Mouse (Mus musculus) inflammation-experienced regulatory T-cells, adult 6 months (primary cell): ENCODE results near the gene Gm45753. TPM values are rescaled to one million over a fixed set of nuclear protein-coding genes. Genes with fewer than 3 reads are reported as not detected.
"Not testable (repeated sequence)": the region's sequence is repeated elsewhere in the genome, so short reads cannot be mapped to it uniquely, and the experiment has no call there.

ENCODE experiments used
- ATAC-seq: one replicate; pipeline ENCODE4 v1.8.0; 2017
- polyA plus RNA-seq, 3 experiments: library from polyadenylated mRNA; unstranded; fragments of 100-300 nt; shearing (Covaris generic); gene quantifications; one replicate each; pipeline ENCODE4 v1.2.1; 2017

Gm45753 gene
- polyA plus RNA-seq = not detected

DNA sequence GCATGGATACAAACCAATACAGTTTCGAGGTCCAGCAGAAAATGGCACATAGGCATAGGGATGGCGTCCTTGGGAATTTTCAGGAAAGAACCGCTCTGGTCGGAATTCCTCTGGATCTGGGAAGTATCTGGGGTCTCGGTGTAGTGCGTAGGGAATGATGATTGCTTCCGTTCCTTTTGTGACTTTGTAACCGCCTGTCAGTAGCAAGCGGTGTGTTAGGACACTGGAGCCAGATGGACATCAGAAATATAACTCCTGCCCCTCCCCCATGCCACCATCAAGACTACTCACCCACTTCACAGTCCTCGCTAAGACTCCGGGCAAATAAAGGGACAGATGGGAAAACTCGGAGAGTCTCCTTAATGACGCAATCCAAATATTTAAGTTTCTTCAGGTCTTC is at the start of gene Gm45753:
Gm45753 (minus strand) TSS at position 101 of the 400 bp plus-strand sequence.
- ATAC-seq = no peak

DNA sequence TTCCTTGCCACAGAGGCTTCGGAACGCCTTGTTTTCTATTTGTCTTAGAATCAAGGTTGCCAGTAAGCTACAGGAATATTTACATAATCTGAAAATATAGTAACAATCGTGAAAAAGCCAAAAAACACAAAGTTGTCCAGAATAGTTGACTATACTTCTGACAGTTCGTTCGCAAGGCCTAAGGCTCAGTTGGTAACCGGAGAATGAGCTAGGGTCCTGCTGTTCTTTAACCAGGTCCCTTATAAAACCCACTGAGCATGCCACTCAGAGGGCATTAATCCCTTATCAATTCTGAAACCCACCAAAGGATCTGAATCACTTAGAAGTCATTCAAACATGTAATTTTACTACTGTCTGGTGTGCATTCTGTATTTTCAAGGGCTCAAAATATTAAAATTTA is 47.5 kb upstream of the Gm45753 start:
- ATAC-seq = no peak

DNA sequence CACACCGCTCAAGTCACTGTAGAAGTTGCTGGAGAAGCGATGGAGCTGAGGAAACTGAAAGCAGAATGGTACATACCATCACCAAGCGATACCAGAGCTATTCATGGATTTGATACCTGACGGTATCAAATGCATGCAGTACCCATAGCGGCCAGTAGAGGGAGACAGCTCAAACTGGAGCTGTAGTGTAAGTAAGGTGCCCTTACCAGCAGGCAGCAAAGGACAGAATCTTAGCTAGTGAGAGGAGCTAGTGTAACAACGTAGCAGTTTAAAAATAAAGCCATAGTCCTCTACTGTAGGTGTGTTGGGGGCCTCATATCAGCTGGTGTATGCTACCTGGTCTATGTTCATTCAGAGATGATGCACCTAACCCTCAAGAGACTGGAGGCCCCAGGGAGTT is 36.8 kb upstream of the Gm45753 start:
- ATAC-seq = peak; percentile 91

DNA sequence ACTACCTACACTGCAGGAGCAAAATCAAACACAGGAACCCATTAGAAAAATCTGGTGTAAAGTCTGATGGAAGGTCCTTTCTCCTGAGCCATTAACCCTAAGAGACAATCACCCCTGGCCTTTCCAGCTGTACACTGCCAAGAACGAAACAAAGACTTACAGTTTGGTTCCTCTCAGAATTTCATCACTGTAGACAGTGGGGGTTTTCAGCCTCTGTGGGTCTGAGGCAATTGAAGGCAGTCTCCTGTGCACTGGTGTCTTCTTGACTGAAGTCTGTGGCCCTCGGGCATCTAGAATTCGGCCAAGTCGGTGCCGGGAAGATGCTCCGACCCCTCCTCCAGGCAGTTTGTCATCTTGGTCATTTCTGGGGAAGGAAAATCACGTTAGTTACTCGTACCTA is 36.0 kb upstream of the Gm45753 start:
- ATAC-seq = no peak

DNA sequence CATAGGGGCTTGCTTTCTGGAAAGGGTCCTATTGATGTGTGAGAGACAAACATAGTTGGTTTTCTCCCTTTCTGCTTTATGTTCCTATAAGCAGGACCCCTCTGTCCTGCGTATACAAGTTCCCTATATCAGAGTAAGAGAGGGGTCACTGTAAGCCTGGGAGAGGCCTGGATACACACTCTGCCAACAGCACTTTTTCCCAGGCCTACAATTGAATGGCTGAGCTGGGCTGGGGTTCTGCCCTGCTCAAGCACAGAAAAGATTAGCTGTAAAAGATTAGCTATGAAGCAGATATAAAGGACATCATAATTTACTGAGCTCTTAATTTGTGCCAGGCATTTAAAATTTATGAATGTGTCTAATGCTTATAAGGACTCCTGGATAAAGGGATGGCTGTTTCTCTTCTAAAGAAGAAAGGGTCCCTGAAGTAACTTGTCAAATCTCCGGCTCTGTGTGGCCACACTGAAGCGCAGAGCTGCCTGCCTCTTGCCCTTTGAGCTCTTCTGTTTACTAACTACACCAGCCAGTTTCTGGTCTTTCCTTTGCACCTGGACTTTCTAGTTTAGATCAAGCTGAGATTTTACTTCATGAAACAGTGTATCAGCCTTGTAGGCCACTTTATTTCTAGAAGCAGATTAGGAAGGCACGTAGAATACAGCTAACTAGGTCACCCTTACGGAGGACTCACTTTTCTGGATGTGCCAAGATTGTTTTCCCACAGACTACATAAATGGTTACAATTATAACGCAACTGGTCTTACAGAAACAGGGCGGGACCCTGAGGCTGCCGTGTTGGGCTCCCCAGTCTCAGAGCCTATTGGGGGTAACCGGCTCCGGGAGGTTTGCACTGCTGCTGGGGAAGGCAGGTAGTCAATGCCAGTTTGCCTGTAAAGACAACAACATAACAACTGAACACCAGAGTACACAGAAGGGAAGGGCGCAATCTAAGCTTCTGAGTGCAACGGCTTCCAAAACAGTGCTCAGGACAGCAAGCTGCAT is 33.7 kb upstream of the Gm45753 start:
- no peak for ATAC-seq

DNA sequence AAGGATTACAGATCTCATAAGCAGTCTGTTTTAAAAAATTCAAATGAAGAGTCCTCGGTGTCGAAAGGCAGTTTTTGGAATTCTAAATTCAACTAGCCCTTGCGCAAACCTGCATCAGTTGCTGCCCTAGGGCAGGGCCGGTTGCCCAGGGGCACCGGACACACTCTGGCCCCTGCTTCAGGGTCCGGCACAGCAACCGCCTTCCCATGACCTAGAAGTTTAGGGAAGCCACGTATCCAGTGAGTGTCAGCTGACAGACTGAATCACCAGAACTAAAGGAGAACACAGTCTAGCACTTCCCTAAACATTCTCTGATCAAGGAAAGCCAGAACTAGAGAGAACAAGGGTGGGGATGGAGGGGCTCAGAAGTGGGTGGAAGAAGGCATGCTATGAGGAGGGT is 25.2 kb upstream of the Gm45753 start:
- no peak for ATAC-seq

DNA sequence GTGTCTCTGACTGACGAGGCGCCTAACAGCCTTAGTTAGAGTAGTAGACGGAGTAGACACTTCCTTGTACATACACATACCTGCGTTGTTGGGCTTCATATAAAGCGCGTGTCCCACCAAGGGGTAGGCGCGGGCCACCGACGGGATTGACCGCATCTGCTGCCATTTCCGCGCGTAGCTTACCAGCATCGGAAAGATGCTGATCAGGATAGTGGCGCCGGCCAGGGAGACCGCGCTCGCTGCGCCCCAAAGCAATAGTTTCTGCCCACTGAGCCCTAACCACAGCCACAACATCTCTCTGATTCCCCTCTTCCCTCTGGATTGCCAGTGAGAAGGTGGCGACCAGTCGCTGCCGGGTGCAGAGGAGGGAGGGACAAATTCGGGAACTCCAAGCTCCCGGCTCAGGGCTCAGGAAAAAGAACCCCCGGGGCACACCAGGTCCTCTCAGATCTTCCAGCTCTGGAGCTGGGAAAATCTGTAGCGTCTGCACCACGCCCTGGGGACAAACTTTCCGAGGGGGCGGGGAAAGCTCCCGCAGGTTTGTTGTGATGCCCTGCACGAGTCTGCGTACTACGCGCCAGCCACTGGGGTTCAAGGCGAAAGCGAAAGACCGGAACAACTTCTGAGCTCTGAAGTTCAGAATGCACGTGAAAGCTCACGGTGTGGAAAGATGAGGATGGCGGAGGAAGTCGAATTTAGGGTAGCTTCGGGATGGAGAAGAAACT is 24.6 kb upstream of the Gm45753 start, which contains the start of gene Cyp4v3:
Cyp4v3 (minus strand) TSS at position 532 of the 725 bp plus-strand sequence.
- peak; percentile 92 for ATAC-seq

DNA sequence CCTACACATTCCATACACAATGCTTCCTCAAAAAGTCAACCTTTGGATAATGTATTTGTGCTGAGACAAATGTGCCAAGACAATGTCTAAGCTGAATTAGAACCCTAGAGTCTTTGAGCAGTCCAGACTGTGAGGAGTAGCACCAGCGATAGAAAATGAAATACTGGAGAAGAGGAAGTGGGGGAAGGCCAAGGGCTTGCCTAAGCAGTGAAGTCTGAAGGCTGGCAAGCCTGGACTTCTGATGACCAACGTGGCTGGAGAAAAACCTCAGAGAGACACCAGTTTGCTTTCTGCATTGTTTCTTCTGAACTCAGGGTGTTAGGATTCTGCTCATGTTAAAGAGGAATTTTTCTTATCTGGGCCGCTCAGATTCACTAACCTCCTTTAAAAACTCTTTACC is 22.6 kb upstream of the Gm45753 start:
- no peak for ATAC-seq

DNA sequence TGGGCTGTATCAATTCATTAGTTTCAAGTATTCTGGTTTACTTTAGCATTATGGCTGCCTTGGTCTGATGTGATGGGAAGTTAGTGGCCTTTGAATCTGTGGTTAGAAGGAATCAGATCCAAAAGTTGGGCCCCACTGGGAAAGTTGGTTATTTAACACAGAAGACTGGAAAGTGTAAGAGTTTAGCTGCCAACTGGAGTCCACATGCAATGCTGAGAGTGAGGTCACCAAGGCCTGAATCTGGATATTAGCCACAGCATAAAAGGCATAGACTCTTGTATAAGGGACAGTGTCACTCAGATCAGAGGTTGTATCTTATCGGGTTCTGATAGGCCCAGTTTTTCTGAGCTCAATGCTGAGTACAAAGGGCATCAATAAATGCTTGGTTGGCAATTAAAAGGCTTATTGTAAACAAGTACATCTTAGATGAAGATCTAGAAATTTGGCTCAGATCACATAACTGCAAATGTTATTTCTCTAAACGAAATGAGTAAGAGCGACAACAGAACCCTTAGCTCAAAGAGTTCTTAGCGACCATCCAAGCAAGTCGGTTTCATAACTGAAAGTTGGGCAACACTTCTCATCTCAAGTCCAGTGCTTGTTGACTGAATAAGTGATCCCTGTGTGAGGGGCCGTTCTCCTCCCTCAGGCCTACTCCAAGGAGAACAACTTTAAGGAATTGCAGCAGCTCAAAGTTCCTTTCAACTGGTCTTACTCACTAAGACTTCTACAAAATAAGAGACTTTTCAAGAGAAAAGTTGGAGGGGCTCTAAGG is 21.1 kb upstream of the Gm45753 start:
- no peak for ATAC-seq

DNA sequence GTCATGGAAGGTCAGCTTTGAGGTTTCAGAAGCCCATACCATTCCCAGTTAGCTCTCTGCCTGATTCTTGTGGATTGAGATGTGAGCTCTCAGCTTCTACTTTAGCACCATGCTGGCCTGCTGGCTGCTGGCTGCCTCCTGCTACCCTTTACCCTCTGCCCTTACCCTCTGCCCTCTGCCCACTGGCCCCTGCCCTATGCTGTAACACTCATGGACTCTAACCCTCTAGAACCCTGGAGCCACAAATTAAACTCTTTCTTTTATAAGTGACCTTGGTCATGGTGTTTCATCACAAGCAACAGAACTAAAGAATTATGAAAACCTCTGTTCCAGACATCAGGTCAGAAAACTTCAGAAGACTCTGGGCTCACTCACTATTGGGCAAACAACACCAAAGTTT is 18.8 kb upstream of the Gm45753 start:
- ATAC-seq = not testable (repeated sequence)

DNA sequence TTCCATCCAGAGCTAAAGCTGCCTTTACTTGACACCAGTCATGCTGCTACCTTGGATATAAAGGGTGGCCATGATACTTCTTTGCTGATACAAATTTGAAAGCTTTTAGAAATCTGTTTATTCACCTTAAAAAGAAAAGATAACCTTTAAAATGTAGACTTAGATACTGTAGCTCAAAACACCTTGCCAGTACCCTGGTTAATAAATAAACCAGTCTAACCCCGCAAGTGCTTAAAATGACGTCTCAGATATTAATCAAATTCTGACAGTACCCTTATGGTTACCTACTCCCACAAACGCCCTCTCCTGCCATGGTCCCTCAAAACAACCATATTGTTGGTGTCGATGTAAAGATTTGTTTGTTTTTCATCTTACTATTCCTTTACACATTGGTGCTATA is 15.9 kb upstream of the Gm45753 start:
- ATAC-seq = no peak

DNA sequence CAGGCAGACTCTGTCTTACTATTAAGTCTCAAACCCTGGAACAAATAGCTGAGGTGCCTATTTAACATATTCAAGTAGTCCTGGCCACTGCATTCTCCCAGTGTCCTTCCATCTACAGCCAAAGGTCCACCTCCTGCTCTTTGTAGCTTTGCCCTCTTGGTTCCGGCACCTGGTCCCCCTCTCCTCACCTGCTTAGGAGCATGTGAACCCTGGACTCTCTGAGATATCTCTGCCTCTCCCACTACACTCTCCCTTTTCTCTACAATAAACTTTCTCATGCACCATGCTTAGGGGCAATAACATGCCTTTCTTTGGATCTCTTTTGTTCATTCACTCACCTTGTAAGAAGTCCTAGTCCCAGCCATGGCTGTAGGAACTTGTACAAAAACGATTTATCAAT is 13.1 kb upstream of the Gm45753 start:
- no peak for ATAC-seq

DNA sequence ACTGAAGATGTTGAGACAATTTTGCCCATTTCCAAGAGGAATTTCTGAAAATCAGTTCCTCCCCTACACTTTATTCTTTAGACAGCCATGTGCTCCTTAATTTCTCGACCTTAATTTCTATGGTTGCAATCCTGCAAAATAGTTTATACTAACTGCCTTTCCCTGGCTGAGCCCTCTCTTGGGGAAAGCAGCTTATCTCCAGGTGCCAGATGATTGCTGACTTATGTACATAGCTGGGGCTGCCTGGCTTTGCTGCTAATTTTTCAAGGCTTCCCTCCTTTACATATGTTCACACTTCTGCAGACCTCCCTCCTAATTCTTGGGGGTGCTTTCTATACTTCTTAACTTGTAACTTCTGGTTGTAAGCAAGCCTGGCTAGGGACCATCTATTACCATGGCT is 12.7 kb upstream of the Gm45753 start:
- no peak for ATAC-seq

DNA sequence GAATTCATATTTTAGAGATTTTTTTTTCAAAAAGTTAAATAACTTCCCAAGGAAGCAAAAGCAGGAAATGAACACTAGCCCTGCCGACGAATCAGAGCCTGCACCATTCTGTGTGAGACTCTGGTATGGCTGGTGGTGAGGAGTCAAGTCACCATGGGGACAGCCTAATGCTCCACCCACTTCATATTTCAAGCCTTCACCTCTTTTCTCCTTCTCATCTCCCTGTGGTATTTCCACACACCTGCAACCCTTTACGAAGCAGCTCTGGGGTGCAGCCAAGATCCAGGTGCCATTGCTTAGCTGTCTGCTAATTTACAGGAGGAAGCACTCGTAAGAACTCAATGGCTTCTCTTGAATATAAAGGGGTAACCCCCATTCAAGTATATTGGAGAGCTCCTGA is 2.7 kb upstream of the Gm45753 start:
- ATAC-seq = no peak

DNA sequence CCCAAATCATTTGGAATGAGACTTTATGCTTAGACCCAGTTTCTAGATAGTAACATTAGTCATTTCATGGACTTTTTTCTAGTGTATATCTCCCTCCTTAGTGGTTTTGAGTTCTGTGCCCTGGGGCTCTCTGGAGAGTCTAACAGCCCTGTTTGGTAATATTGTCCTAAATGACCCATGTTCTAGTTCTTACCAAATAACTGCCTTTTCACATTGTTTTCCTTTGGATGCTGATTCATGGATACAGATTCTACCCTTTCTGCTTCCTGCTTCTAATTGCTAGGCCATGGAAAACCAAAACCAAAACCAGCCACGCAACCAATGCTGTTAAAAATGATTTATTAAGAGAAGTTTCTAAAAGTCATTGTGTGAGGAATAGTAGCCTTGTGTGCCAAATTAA is 2.8 kb downstream of the Gm45753 start:
- no peak for ATAC-seq

DNA sequence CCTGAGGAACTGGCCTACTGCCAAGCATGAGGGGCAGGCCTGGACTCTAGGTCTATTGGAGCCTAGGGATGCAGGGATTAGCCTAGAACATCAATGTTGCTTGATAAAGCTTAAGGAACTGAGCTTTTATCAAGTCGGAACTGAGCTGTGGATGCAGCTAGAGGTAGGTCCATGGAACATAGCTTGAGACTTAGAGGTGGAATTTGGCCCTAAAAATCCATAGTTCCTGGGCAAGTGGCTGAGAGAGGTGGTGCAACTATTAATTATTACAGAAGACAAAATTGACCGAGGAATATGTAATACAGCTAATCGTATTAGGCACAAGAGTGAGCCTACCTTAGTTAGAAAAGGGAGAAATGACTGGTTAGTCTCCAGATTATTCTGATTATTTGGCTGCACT is 3.9 kb downstream of the Gm45753 start:
- ATAC-seq = no peak

DNA sequence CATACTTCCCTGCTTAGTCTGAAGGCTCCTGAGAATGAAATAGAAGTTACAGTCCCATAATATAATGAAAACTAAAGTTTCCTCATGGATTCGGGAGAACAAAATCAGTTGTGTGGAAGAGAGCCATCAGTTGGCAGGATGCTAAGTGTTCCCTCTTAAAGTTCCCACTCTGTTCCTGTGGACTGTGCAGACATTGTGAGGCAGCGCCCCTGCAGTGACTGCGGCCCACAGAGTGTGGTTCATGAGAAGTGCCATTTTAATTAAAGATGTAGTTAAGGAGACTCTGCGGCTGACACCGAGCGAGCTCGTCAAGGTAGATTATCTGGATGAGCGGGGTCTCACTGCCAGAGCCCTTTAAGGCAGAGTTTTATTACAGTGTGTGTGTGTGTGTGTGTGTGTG is 5.9 kb downstream of the Gm45753 start:
- no peak for ATAC-seq

DNA sequence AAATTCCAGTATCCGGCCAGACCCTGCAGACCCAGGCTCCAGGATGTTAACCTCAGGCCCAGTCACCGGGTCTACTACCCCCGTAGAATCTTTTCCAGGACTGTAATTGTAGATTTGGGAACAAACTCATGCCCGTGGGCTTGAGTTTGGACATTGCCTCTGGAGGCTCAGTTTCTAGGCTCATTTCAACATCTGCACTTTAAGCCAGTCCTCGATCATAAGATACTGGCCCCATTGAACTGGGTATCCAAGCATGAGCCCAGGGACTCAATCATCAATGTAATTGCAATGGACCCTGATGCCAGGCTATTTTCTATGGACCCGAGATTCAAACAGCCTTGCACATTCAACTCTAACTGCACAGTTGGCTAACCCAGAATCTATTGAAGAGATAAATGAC is 13.0 kb downstream of the Gm45753 start:
- ATAC-seq = no peak

DNA sequence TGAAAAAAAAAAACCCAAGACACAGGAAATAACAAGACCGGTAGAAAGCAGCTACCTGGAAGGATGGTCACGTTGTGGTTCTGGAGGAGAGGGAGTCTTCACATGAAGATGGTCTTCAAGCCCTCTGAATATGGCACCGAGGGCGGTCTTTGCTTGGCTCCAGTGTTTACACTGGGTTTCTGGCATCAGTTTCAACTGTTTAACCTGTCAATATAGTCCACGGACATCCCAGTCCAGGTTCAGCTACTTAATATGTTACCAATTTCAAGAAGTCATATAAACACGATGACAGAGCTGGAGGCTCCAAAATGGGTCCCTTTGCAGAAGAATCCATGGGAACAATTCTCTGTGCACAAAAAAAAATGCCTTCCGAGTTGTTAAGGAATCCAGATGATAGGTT is 13.6 kb downstream of the Gm45753 start, which contains the start of gene Klkb1:
Klkb1 (minus strand) TSS at position 173 of the 400 bp plus-strand sequence.
- ATAC-seq = no peak

DNA sequence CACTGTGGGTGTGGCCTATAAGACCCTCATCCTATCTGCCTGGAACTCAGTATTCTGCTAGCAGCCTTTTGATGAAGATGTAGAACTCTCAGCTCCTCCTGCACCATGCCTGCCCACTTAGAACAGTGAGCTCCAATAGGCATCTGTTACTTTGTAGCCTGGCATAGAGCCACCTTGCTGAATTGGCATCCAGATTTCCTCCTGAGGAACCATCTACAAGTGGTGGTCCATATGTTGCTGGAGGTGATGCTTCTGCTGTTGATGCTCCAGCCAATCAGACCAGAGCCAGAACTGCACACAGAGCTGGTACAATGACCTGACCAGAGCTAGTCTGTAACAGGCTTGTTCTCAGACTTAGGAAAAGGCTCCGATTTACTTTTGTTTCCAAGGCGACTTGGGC is 16.5 kb downstream of the Gm45753 start:
- no peak for ATAC-seq

DNA sequence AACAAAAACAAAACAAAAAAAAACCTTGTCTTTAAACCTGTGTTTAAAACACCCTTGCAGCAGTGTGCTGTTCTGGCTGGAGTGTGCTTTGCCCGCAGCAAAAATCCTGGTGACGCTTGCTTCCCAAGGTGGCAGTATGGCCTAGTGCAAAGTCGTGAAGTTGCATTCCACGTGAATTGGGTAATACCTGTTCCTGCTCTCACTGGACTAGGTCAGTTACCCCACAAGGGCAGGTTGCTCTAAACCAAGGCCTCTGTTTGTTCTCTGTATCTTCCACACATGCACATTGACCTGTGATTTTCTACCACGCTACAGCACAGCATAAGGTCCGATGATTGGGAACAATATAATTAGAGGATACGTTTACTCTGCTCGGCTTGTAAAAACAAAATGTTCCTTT is 26.6 kb downstream of the Gm45753 start:
- ATAC-seq = no peak

DNA sequence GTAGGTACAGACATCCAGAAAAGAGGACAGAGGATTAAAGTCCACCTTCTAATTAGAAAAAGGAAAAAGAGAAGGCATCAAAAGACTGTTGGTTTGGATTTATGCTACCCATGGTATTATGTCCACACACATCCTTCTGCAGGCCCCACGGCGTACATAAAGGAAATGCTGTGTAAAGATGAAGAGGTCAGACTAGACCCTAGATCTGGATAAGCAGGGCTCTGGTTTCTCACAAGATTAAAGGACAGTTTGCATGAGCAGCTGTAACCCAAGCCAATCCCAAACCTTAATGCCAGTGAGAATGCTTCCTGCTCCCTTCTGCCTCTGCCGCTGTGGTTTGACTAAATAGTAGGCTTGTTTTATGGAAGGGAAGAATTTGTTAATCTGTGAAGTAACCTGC is 30.8 kb downstream of the Gm45753 start:
- ATAC-seq = no peak

DNA sequence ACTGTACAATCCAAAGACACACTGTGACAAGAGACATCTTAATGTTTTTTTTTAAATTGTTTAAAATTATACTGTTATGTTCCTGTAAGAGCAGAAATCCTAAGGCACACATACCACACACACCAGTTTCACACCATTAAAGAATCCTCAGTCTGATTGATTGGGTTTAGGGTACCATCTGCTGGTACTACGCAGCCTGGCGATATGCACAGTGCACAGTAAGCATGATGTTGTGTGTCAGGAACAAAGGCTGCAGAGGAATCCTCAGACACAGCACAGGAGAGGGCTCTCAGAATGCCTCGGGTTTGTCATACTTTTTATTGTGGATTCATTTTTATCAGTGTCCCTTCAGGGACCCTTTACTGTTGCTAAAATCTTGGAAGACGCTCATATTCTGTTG is 33.9 kb downstream of the Gm45753 start:
- ATAC-seq = no peak
